Mouse (Mus musculus): Measurements from ENCODE around the gene Slc25a53. TPM values are rescaled to one million over a fixed set of nuclear protein-coding genes. Genes with fewer than 3 reads are reported as not detected.
A peak's percentile ranks its signal among the peaks of the same experiment; 100 is the strongest.

The Slc25a53 gene
- total and polyA plus RNA-seq, 3 experiments = 3.1 to 3.5 (median 3.3) TPM

- no peak for DNase-seq (ENCODE audit: extremely low read depth)
- Histone ChIP-seq H3K9me3 (replicated peaks; ENCODE audit: low read length) (no peaks in the 10 kb centered on the region), H3K36me3 (replicated peaks in 1 of 2; ENCODE audit: control insufficient read depth in 1 of 2, insufficient read depth in 1 of 2, low read length in 1 of 2) (peaks cover 0 to 9% of the 10 kb centered on the region in 2 experiments), H3K4me2 (ENCODE audit: insufficient read depth, low read depth, poor library complexity, severe bottlenecking) (no peak overlapping the region), H3K9ac (ENCODE audit: insufficient read depth, low read depth) (no peak overlapping the region), H3K27ac (ENCODE audit: insufficient read depth, low read depth) (no peak overlapping the region), H3K4me3 (replicated peaks in 1 of 3; ENCODE audit: low read depth in 2 of 3, low read length in 2 of 3, poor library complexity in 1 of 3) (peak overlapping the region in 1 of 3 experiments; percentile 8), H3K27me3 (replicated peaks) (no peaks in the 10 kb centered on the region), H3K4me1 (ENCODE audit: control insufficient read depth in 1 of 2, insufficient read depth in 2 of 2) (peaks cover 3 to 18% of the 10 kb centered on the region in 2 experiments), H3K79me2 (replicated peaks; ENCODE audit: control insufficient read depth, extremely low read depth, insufficient read depth, poor library complexity, severe bottlenecking) (no peaks in the 10 kb centered on the region)
- TF ChIP-seq IRF4 (IDR thresholded peaks at IDR 0.05; ENCODE audit: low read depth, low read length) = no peak
- TF ChIP-seq MXI1 (IDR thresholded peaks at IDR 0.05; ENCODE audit: low read depth, low read length) = no peak
- TF ChIP-seq USF2 (conservative IDR thresholded peaks at IDR 0.05; ENCODE audit: low read depth, low read length) = no peak
- no peak for TF ChIP-seq SIN3A (IDR thresholded peaks at IDR 0.05; ENCODE audit: low read length)
- TF ChIP-seq JUND (conservative IDR thresholded peaks at IDR 0.05; ENCODE audit: low read depth, low read length) = no peak
- no peak for TF ChIP-seq PAX5 (IDR thresholded peaks at IDR 0.05; ENCODE audit: low read length)
- no peak for TF ChIP-seq TBP (conservative IDR thresholded peaks at IDR 0.05; ENCODE audit: low read depth, low read length)
- TF ChIP-seq CHD1 (IDR thresholded peaks at IDR 0.05; ENCODE audit: low read depth, low read length) = no peak
- TF ChIP-seq KAT2A (IDR thresholded peaks at IDR 0.05; ENCODE audit: insufficient replicate concordance, low read length) = no peak
- TF ChIP-seq GABPA (IDR thresholded peaks at IDR 0.05; ENCODE audit: insufficient replicate concordance, low read depth, low read length) = no peak
- TF ChIP-seq UBTF (IDR thresholded peaks at IDR 0.05; ENCODE audit: low read depth, low read length) = no peak
- TF ChIP-seq ZMIZ1 (IDR thresholded peaks at IDR 0.05; ENCODE audit: low read depth, low read length) = no peak
- TF ChIP-seq SMC3 (IDR thresholded peaks at IDR 0.05; ENCODE audit: low read depth, low read length) = no peak
- TF ChIP-seq ZKSCAN1 (IDR thresholded peaks at IDR 0.05; ENCODE audit: borderline replicate concordance, low read depth, low read length) = no peak
- no peak for TF ChIP-seq TCF12 (IDR thresholded peaks at IDR 0.05; ENCODE audit: low read depth, low read length)
- dilution Hi-C loops (cut with MboI; ENCODE audit: extremely low pct_ligation_motif_present, extremely low pct_unique_long_range_greater_than_20kb, low sequenced_read_pairs) = no loop called here
- in situ Hi-C loops (cut with MboI; ENCODE audit: low pct_ligation_motif_present, low pct_unique_long_range_greater_than_20kb, low sequenced_read_pairs) = no loop called here
Measured at GRCm38 (mm10) chrX:136991274-136991673, 46.8 kb downstream of the Slc25a53 start.

GRCm38 (mm10) chrX:136986039-136986438 lies 52.1 kb downstream of the Slc25a53 start:
- dilution Hi-C loops (cut with MboI; ENCODE audit: extremely low pct_ligation_motif_present, extremely low pct_unique_long_range_greater_than_20kb, low sequenced_read_pairs) (no loop called here), in situ Hi-C loops (cut with MboI; ENCODE audit: low pct_ligation_motif_present, low pct_unique_long_range_greater_than_20kb, low sequenced_read_pairs) (no loop called here)
- no peak overlapping the region for H3K4me3 ChIP-seq (replicated peaks in 1 of 3; ENCODE audit: low read depth in 2 of 3, low read length in 2 of 3, poor library complexity in 1 of 3)
- H3K27me3 ChIP-seq (replicated peaks) = no peaks in the 10 kb centered on the region
- H3K27ac ChIP-seq (ENCODE audit: insufficient read depth, low read depth) = peak overlapping the region; percentile 73
- H3K79me2 ChIP-seq (replicated peaks; ENCODE audit: control insufficient read depth, extremely low read depth, insufficient read depth, poor library complexity, severe bottlenecking) = no peaks in the 10 kb centered on the region
- H3K9ac ChIP-seq (ENCODE audit: insufficient read depth, low read depth) = no peak overlapping the region
- H3K36me3 ChIP-seq (replicated peaks in 1 of 2; ENCODE audit: control insufficient read depth in 1 of 2, insufficient read depth in 1 of 2, low read length in 1 of 2) = no peaks in the 10 kb centered on the region
- DNase-seq (ENCODE audit: extremely low read depth) = peak; percentile 66
- H3K4me2 ChIP-seq (ENCODE audit: insufficient read depth, low read depth, poor library complexity, severe bottlenecking) = peak overlapping the region; percentile 62; the same call in 1 of the 2 replicates
- H3K4me1 ChIP-seq (ENCODE audit: control insufficient read depth in 1 of 2, insufficient read depth in 2 of 2) = peaks cover 10 to 17% of the 10 kb centered on the region in 2 experiments
- no peaks in the 10 kb centered on the region for H3K9me3 ChIP-seq (replicated peaks; ENCODE audit: low read length)
- TF ChIP-seq USF2 (conservative IDR thresholded peaks at IDR 0.05; ENCODE audit: low read depth, low read length) (no peak), BHLHE40 (IDR thresholded peaks at IDR 0.05; ENCODE audit: low read depth, low read length) (peak; percentile 91), MAFK (IDR thresholded peaks at IDR 0.05; ENCODE audit: insufficient replicate concordance, low read length) (peak; percentile 56; the same call in 1 of the 2 replicates), MAX (IDR thresholded peaks at IDR 0.05; ENCODE audit: low read length) (peak; percentile 87), EP300 (IDR thresholded peaks at IDR 0.05; ENCODE audit: low read length) (peak; percentile 78), JUN (IDR thresholded peaks at IDR 0.05; ENCODE audit: insufficient read depth, low read depth, low read length) (no peak), UBTF (IDR thresholded peaks at IDR 0.05; ENCODE audit: low read depth, low read length) (no peak), POLR2A (IDR thresholded peaks at IDR 0.05; ENCODE audit: low read depth, low read length) (no peak), ZKSCAN1 (IDR thresholded peaks at IDR 0.05; ENCODE audit: borderline replicate concordance, low read depth, low read length) (no peak), CHD1 (IDR thresholded peaks at IDR 0.05; ENCODE audit: low read depth, low read length) (no peak), SMC3 (IDR thresholded peaks at IDR 0.05; ENCODE audit: low read depth, low read length) (no peak), ZMIZ1 (IDR thresholded peaks at IDR 0.05; ENCODE audit: low read depth, low read length) (no peak), MAZ (IDR thresholded peaks at IDR 0.05; ENCODE audit: low read depth, low read length) (no peak), ZNF384 (IDR thresholded peaks at IDR 0.05; ENCODE audit: low read depth, low read length) (no peak), SIN3A (IDR thresholded peaks at IDR 0.05; ENCODE audit: low read length) (peak; percentile 64; the same call in 1 of the 2 replicates), TCF12 (IDR thresholded peaks at IDR 0.05; ENCODE audit: low read depth, low read length) (peak; percentile 44), CTCF (conservative IDR thresholded peaks at IDR 0.05 in 1 of 2, IDR thresholded peaks at IDR 0.05 in 1 of 2; ENCODE audit: low read depth in 2 of 2, low read length in 2 of 2) (no peak), TBP (conservative IDR thresholded peaks at IDR 0.05; ENCODE audit: low read depth, low read length) (no peak), RCOR1 (conservative IDR thresholded peaks at IDR 0.05; ENCODE audit: low read depth, low read length) (no peak), NRF1 (IDR thresholded peaks at IDR 0.05; ENCODE audit: low read depth, low read length) (no peak), PAX5 (IDR thresholded peaks at IDR 0.05; ENCODE audit: low read length) (no peak), ETS1 (conservative IDR thresholded peaks at IDR 0.05; ENCODE audit: low read depth, low read length) (peak; percentile 64), RAD21 (IDR thresholded peaks at IDR 0.05; ENCODE audit: low read depth, low read length) (no peak), CHD2 (IDR thresholded peaks at IDR 0.05; ENCODE audit: low read length) (0 out of 2 replicates have a peak, but pooled peaks have one; percentile 28), JUND (conservative IDR thresholded peaks at IDR 0.05; ENCODE audit: low read depth, low read length) (no peak), IRF4 (IDR thresholded peaks at IDR 0.05; ENCODE audit: low read depth, low read length) (peak; percentile 77), NELFE (IDR thresholded peaks at IDR 0.05; ENCODE audit: low read depth, low read length) (no peak), E2F4 (IDR thresholded peaks at IDR 0.05; ENCODE audit: insufficient replicate concordance, low read depth, low read length) (no peak)

All from CH12.LX (cell line).